Mouse (Mus musculus) neural tube, embryonic 11.5 days (tissue): ENCODE data around the gene Iqcd. TPM values are rescaled to one million over a fixed set of nuclear protein-coding genes. Genes with fewer than 3 reads are reported as not detected.
A peak's percentile ranks its signal among the peaks of the same experiment; 100 is the strongest.

Experiments
- ATAC-seq: fragments of 200-750 bp; cut with Nextera tagmentation; 2 replicates; pipeline ENCODE4 v1.8.0; 2017; ENCODE audit warnings: moderate number of reproducible peaks, mild to moderate bottlenecking, moderate TSS enrichment, moderate library complexity; ENCODE audit not compliant: insufficient read depth, low FRiP score, low TSS enrichment
- DNase-seq: peaks from one replicate; pipeline ENCODE4 v3.0.0-alpha.2; 2015; ENCODE audit warnings: low spot score
- H3K27ac ChIP-seq: fragments of 300-500 bp; sonication (generic); 2 replicates; pipeline ENCODE4 v1.5.1; 2014; ENCODE audit warnings: low read depth, mild to moderate bottlenecking, low read length
- H3K27me3 ChIP-seq: fragments of 300-500 bp; sonication (generic); 2 replicates; pipeline ENCODE4 v1.6.1; 2014; ENCODE audit warnings: mild to moderate bottlenecking, low read length, mixed read lengths; ENCODE audit not compliant: control insufficient read depth, insufficient read depth
- H3K36me3 ChIP-seq: fragments of 300-500 bp; sonication (generic); 2 replicates; pipeline ENCODE4 v1.6.1; 2014; ENCODE audit warnings: mild to moderate bottlenecking, low read length, moderate library complexity, mixed read lengths; ENCODE audit not compliant: control insufficient read depth, insufficient read depth
- H3K4me1 ChIP-seq: fragments of 300-500 bp; sonication (generic); 2 replicates; pipeline ENCODE4 v1.6.1; 2014; ENCODE audit warnings: low read length, mixed read lengths; ENCODE audit not compliant: control insufficient read depth, insufficient read depth
- H3K4me2 ChIP-seq: fragments of 300-500 bp; sonication (generic); 2 replicates; pipeline ENCODE4 v1.6.1; 2014; ENCODE audit warnings: low read depth, mild to moderate bottlenecking, moderate library complexity
- H3K4me3 ChIP-seq: fragments of 300-500 bp; sonication (generic); 2 replicates; pipeline ENCODE4 v1.5.1; 2014; ENCODE audit warnings: low read depth, low read length
- H3K9ac ChIP-seq: fragments of 300-500 bp; sonication (generic); 2 replicates; pipeline ENCODE4 v1.6.1; 2014; ENCODE audit warnings: mild to moderate bottlenecking, low read length
- H3K9me3 ChIP-seq: fragments of 300-500 bp; sonication (generic); 2 replicates; pipeline ENCODE4 v1.6.1; 2016; ENCODE audit warnings: low read length; ENCODE audit not compliant: control insufficient read depth
- WGBS: fragments of 180-500 bp; shearing (Covaris S2); extraction: QIAGEN DNeasy Blood & Tissue Kit; methylation state at CpG from one replicate; pipeline ENCODE4 v1.1.7; 2014; 5-methylcytosine and 5-hydroxymethylcytosine counted together
- polyA plus RNA-seq: library from polyadenylated mRNA; unstranded; fragments of >200 nt; fragmentation: Nextera tagmentation; extraction: Ambion mirVana; gene quantifications from 2 replicates; pipeline ENCODE4 v1.2.1, GENCODE M21; 2014

Gene Iqcd
- polyA plus RNA-seq, 1 experiment from 2014 or later: 0.81 TPM

- ATAC-seq: no peak; the same call in 1 of the 2 replicates
Measured at GRCm38 (mm10) chr5:120587940-120588568, 762 bp upstream of the Iqcd start.

GRCm38 (mm10) chr5:120590356-120591010 is 1.7 kb downstream of the Iqcd start:
- H3K27ac ChIP-seq: no peak overlapping the region
- H3K36me3 ChIP-seq: no peaks in the 10 kb centered on the region
- H3K27me3 ChIP-seq: no peaks in the 10 kb centered on the region
- DNase-seq: peak; percentile 30
- no peak overlapping the region for H3K4me3 ChIP-seq
- ATAC-seq: no peak
- no peaks in the 10 kb centered on the region for H3K9me3 ChIP-seq
- no peak overlapping the region for H3K4me2 ChIP-seq
- H3K4me1 ChIP-seq: peaks cover 8% of the 10 kb centered on the region; the same call in 1 of the 2 replicates
- WGBS: 79% methylated on average over 16 of the region's 16 CpGs
- no peak overlapping the region for H3K9ac ChIP-seq

More at GRCm38 (mm10) chr5:120587940-120588568, 762 bp upstream of the Iqcd start:
- no peaks in the 10 kb centered on the region for H3K36me3 ChIP-seq
- WGBS: 1% methylated on average over 29 of the region's 29 CpGs
- peak overlapping the region; percentile 70 for H3K4me3 ChIP-seq
- peaks cover 8% of the 10 kb centered on the region; the same call in 1 of the 2 replicates for H3K4me1 ChIP-seq
- DNase-seq: no peak
- no peaks in the 10 kb centered on the region for H3K27me3 ChIP-seq
- H3K27ac ChIP-seq: peak overlapping the region; percentile 58; the same call in 1 of the 2 replicates
- no peaks in the 10 kb centered on the region for H3K9me3 ChIP-seq
- peak overlapping the region; percentile 81 for H3K9ac ChIP-seq
- peak overlapping the region; percentile 82 for H3K4me2 ChIP-seq

GRCm38 (mm10) chr5:120592141-120592540 is 3.3 kb downstream of the Iqcd start:
- Histone ChIP-seq H3K36me3 (no peaks in the 10 kb centered on the region), H3K27ac (no peak overlapping the region), H3K9ac (no peak overlapping the region), H3K4me2 (no peak overlapping the region), H3K4me1 (peaks cover 3% of the 10 kb centered on the region; the same call in 1 of the 2 replicates), H3K4me3 (no peak overlapping the region), H3K27me3 (no peaks in the 10 kb centered on the region), H3K9me3 (no peaks in the 10 kb centered on the region)
- 68% methylated on average over 7 of the region's 7 CpGs for WGBS
- DNase-seq: no peak
- no peak for ATAC-seq

GRCm38 (mm10) chr5:120594485-120594884 is 5.7 kb downstream of the Iqcd start:
- 83% methylated on average over 6 of the region's 6 CpGs for WGBS
- H3K36me3 ChIP-seq: no peaks in the 10 kb centered on the region
- no peak for DNase-seq

GRCm38 (mm10) chr5:120599625-120600024 is 10.8 kb downstream of the Iqcd start:
- Histone ChIP-seq H3K27ac (no peak overlapping the region), H3K4me3 (no peak overlapping the region), H3K4me2 (no peak overlapping the region), H3K9me3 (no peaks in the 10 kb centered on the region), H3K4me1 (no peaks in the 10 kb centered on the region), H3K9ac (no peak overlapping the region), H3K27me3 (no peaks in the 10 kb centered on the region), H3K36me3 (no peaks in the 10 kb centered on the region)
- ATAC-seq: no peak
- DNase-seq: no peak
- WGBS: 94% methylated on average over 6 of the region's 6 CpGs

More at GRCm38 (mm10) chr5:120594485-120594884, 5.7 kb downstream of the Iqcd start:
- H3K27me3 ChIP-seq: no peaks in the 10 kb centered on the region
- H3K9me3 ChIP-seq: no peaks in the 10 kb centered on the region
- no peak overlapping the region for H3K4me3 ChIP-seq
- H3K9ac ChIP-seq: no peak overlapping the region
- H3K4me2 ChIP-seq: no peak overlapping the region
- no peak overlapping the region for H3K27ac ChIP-seq
- H3K4me1 ChIP-seq: no peaks in the 10 kb centered on the region
- ATAC-seq: no peak

GRCm38 (mm10) chr5:120600946-120601668 is 12.3 kb downstream of the Iqcd start:
- DNase-seq (peak; percentile 49), ATAC-seq (no peak)
- H3K4me1 ChIP-seq: no peaks in the 10 kb centered on the region; the same call in 1 of the 2 replicates
- H3K36me3 ChIP-seq: no peaks in the 10 kb centered on the region
- H3K4me3 ChIP-seq: no peak overlapping the region
- H3K9ac ChIP-seq: no peak overlapping the region
- H3K27me3 ChIP-seq: no peaks in the 10 kb centered on the region
- WGBS: 50% methylated on average over 11 of the region's 11 CpGs
- no peaks in the 10 kb centered on the region for H3K9me3 ChIP-seq
- no peak overlapping the region for H3K4me2 ChIP-seq
- H3K27ac ChIP-seq: peak overlapping the region; percentile 1; the same call in 1 of the 2 replicates

- no peaks in the 10 kb centered on the region for H3K36me3 ChIP-seq
- no peak overlapping the region for H3K9ac ChIP-seq
- H3K27me3 ChIP-seq: no peaks in the 10 kb centered on the region
- H3K4me3 ChIP-seq: no peak overlapping the region
- WGBS: 93% methylated on average over 12 of the region's 12 CpGs
- H3K27ac ChIP-seq: no peak overlapping the region
- no peaks in the 10 kb centered on the region; the same call in 1 of the 2 replicates for H3K4me1 ChIP-seq
- no peak overlapping the region for H3K4me2 ChIP-seq
- DNase-seq (no peak), ATAC-seq (no peak)
- no peaks in the 10 kb centered on the region for H3K9me3 ChIP-seq
Measured at GRCm38 (mm10) chr5:120602210-120602609, 13.4 kb downstream of the Iqcd start.

- Histone ChIP-seq H3K27ac (no peak overlapping the region), H3K4me2 (no peak overlapping the region), H3K36me3 (no peaks in the 10 kb centered on the region), H3K9me3 (no peaks in the 10 kb centered on the region), H3K4me1 (no peaks in the 10 kb centered on the region; the same call in 1 of the 2 replicates), H3K4me3 (no peak overlapping the region), H3K9ac (no peak overlapping the region), H3K27me3 (no peaks in the 10 kb centered on the region)
- no peak for DNase-seq
- 77% methylated on average over 7 of the region's 7 CpGs for WGBS
- ATAC-seq: no peak
Measured at GRCm38 (mm10) chr5:120603515-120603914, 14.7 kb downstream of the Iqcd start.
